Mouse (Mus musculus) liver, embryonic 16.5 days (tissue): ENCODE results near the gene Retreg3. TPM values are rescaled to one million over a fixed set of nuclear protein-coding genes. Genes with fewer than 3 reads are reported as not detected.

Experiments
- ATAC-seq: fragments of 200-750 bp; cut with Nextera tagmentation; 2 replicates; pipeline ENCODE4 v1.8.0; 2017; ENCODE audit warnings: low read depth, mild to moderate bottlenecking, moderate number of reproducible peaks, moderate library complexity
- H3K27ac ChIP-seq: fragments of 300-500 bp; sonication (generic); 2 replicates; pipeline ENCODE4 v1.5.1; 2014; ENCODE audit warnings: mild to moderate bottlenecking, low read length
- H3K27me3 ChIP-seq: fragments of 300-500 bp; sonication (generic); 2 replicates; pipeline ENCODE4 v1.6.1; 2014; ENCODE audit warnings: low read depth, low read length, mixed read lengths; ENCODE audit not compliant: control insufficient read depth, insufficient read depth
- H3K36me3 ChIP-seq: fragments of 300-500 bp; sonication (generic); 2 replicates; pipeline ENCODE4 v1.6.1; 2014; ENCODE audit warnings: mild to moderate bottlenecking; ENCODE audit not compliant: control insufficient read depth, insufficient read depth
- H3K4me1 ChIP-seq: fragments of 300-500 bp; sonication (generic); 2 replicates; pipeline ENCODE4 v1.6.1; 2014; ENCODE audit warnings: low read depth, low read length, mixed read lengths; ENCODE audit not compliant: control insufficient read depth
- H3K4me2 ChIP-seq: fragments of 300-500 bp; sonication (generic); 2 replicates; pipeline ENCODE4 v1.6.1; 2014; ENCODE audit warnings: low read depth, low read length, mixed read lengths
- H3K4me3 ChIP-seq: fragments of 300-500 bp; sonication (generic); 2 replicates; pipeline ENCODE4 v1.5.1; 2014; ENCODE audit warnings: low read depth, mild to moderate bottlenecking, low read length
- H3K9ac ChIP-seq: fragments of 300-500 bp; sonication (generic); 2 replicates; pipeline ENCODE4 v1.6.1; 2014; ENCODE audit warnings: low read depth, low read length
- H3K9me3 ChIP-seq: fragments of 300-500 bp; sonication (generic); replicated peaks from 2 replicates; pipeline ENCODE4 v1.6.1; 2016; ENCODE audit warnings: low read length; ENCODE audit not compliant: control insufficient read depth
- WGBS: fragments of 180-500 bp; shearing (Covaris S2); extraction: QIAGEN DNeasy Blood & Tissue Kit; methylation state at CpG from one replicate; pipeline ENCODE4 v1.1.7; 2014; ENCODE audit not compliant: insufficient replicate concordance; 5-methylcytosine and 5-hydroxymethylcytosine counted together
- polyA plus RNA-seq: library from polyadenylated mRNA; unstranded; fragments of >200 nt; fragmentation: Nextera tagmentation; extraction: Ambion mirVana; gene quantifications from 2 replicates; pipeline ENCODE4 v1.2.1, GENCODE M21; 2015

Gene Retreg3
- polyA plus RNA-seq, 1 experiment from 2014 or later = 11.9 TPM

DNA sequence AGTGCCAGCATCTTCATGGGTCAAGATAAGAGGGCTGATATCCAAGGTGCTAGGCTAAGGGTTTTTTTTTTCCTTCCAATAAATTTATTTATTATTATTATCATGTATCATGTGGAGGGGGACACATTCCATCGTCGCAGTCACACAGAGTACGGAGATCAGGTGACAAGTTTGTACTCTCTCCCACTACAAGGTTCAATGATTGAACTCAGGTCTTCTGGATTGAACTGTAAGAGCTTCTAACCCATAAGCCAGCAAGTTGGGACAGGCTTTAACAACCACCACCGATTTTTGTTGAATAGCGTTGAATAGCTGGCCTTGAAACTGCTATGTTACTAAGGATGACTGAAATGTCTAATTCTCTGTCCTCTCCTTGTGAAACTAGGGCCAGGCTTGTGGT lies 39.3 kb downstream of the Retreg3 start:
- H3K27me3 ChIP-seq = peaks cover 43% of the 10 kb centered on the region
- H3K27ac ChIP-seq = no peak overlapping the region
- no peak overlapping the region for H3K4me3 ChIP-seq
- H3K4me2 ChIP-seq = no peak overlapping the region
- 64% methylated on average over 5 of the region's 5 CpGs for WGBS
- H3K4me1 ChIP-seq = peaks cover 27% of the 10 kb centered on the region
- ATAC-seq = no peak
- H3K36me3 ChIP-seq = no peaks in the 10 kb centered on the region
- H3K9ac ChIP-seq = no peak overlapping the region
- H3K9me3 ChIP-seq = no peaks in the 10 kb centered on the region

DNA sequence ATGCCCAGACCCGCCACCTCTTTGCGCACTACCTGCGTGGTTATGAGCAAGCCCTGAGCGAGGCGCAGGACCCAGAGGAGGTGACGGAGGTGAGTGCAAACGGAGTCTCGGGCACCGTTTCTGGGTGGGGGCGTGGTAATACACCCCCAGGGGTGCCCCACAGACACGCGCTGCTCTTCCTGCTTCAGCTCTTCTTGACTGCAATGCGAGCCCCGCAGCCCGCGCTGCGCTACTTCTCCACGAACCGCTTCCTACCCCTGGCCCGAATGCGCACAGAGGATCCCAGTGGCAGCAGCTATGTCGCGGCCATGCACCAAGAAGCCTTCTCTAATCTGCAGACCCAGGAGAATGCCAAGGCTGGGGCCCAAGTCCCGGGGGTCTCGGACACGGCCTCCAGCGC lies 39.9 kb downstream of the Retreg3 start:
- Histone ChIP-seq H3K27me3 (peaks cover 43% of the 10 kb centered on the region), H3K9ac (no peak overlapping the region), H3K9me3 (no peaks in the 10 kb centered on the region), H3K4me1 (peaks cover 27% of the 10 kb centered on the region), H3K4me3 (0 out of 2 replicates have a peak overlapping the region, but pooled peaks have one; percentile 3), H3K27ac (no peak overlapping the region), H3K36me3 (no peaks in the 10 kb centered on the region), H3K4me2 (0 out of 2 replicates have a peak overlapping the region, but pooled peaks have one; percentile 2)
- 6% methylated on average over 27 of the region's 27 CpGs for WGBS
- ATAC-seq = no peak

DNA sequence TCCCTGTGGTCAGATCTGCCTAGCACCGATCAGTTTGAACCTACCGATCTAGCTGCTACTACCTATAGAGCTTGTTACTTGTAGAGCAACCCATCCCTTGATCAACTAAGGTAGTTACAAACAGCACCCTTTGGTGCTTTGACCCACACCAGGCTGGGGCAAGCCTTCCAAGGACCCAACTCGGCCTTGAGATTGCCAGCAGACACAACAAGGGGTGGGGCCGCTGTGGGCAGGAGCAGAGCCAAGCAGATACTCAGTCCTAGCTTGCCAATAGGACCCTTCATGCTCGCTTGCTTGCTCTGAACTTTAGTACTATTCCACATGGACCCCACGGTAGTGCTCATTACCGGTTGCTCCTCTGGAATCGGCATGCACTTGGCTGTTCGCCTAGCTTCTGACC lies 41.6 kb downstream of the Retreg3 start, which contains the start of gene Hsd17b1:
Hsd17b1 (plus strand) TSS at position 291 of the 400 bp plus-strand sequence.
- Histone ChIP-seq H3K9me3 (no peaks in the 10 kb centered on the region), H3K4me2 (no peak within 1 kb of the TSS), H3K36me3 (no peaks in the 10 kb centered on the region), H3K9ac (no peak within 1 kb of the TSS), H3K4me3 (no peak within 1 kb of the TSS), H3K27ac (no peak within 1 kb of the TSS), H3K27me3 (peaks cover 43% of the 10 kb centered on the region), H3K4me1 (peaks cover 18% of the 10 kb centered on the region)
- no peak for ATAC-seq
- 72% methylated on average over 9 of the region's 9 CpGs for WGBS

DNA sequence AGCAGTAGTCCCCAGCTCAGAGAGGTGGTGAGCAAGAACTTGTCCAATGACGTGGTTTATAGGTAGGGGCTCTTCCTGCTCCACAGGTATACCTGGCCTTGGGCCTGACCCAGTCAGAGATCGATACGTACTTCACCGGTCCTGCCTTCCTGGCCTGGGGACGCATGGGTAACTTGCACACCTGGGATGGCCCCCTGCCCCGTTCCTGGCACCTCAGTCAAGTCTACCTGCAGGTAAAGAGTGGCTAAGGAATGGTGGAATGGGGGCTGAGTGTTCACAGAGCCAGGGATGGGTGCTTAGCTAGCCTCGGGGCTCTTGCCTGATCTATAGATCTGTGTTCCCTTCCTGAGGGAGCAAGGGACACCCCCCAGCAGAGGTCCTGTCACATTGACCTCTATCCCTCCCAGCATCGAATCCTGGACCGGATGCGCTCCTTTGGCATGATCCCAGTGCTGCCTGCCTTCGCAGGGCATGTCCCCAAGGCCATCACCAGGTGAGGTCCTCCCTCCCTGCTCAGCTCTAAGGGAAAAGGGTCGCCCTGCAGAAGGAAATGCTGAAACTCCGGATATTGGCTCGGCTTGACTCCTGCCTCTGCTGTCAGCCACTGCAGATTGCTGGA lies 47.8 kb downstream of the Retreg3 start:
- no peak for ATAC-seq
- no peak overlapping the region for H3K27ac ChIP-seq
- WGBS = 72% methylated on average over 14 of the region's 14 CpGs
- peaks cover 16% of the 10 kb centered on the region for H3K4me1 ChIP-seq
- no peaks in the 10 kb centered on the region for H3K9me3 ChIP-seq
- peaks cover 11% of the 10 kb centered on the region for H3K27me3 ChIP-seq
- H3K4me3 ChIP-seq = no peak overlapping the region
- H3K9ac ChIP-seq = no peak overlapping the region
- H3K4me2 ChIP-seq = no peak overlapping the region
- no peaks in the 10 kb centered on the region for H3K36me3 ChIP-seq

DNA sequence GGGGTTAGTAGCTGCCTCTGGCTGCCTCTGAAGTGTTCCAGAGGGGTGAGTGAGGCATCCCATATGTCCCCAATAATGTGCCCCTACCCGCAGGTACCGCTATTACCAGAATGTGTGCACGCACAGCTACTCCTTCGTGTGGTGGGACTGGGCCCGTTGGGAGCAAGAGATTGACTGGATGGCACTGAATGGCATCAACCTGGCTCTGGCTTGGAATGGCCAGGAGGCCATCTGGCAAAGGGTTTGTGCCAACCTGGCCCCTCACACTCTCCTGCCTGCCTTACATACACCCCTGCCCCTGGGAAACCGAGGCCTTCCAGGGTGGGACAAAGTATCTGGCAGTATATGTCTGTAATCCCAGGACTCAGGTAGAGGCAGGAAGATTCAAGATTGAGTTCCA lies 48.7 kb downstream of the Retreg3 start:
- Histone ChIP-seq H3K27me3 (peaks cover 11% of the 10 kb centered on the region), H3K9me3 (no peaks in the 10 kb centered on the region), H3K36me3 (no peaks in the 10 kb centered on the region), H3K9ac (no peak overlapping the region; the same call in 1 of the 2 replicates), H3K4me1 (peaks cover 25% of the 10 kb centered on the region), H3K4me2 (peak overlapping the region; percentile 100), H3K27ac (no peak overlapping the region), H3K4me3 (no peak overlapping the region)
- no peak for ATAC-seq
- 66% methylated on average over 6 of the region's 6 CpGs for WGBS

DNA sequence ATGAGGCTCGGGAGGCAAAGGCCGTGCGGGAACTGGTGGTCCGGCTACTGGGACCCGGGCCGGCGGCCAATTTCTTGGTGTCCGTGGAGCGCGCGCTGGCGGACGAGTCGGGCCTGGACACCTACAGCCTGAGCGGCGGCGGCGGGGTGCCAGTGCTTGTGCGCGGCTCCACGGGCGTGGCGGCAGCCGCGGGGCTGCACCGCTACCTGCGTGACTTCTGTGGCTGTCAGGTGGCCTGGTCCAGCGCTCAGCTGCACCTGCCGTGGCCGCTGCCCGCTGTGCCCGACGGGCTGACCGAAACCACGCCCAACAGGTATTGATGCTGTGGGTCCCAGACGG lies 49.5 kb downstream of the Retreg3 start:
- Histone ChIP-seq H3K9ac (peak overlapping the region; percentile 74), H3K9me3 (no peaks in the 10 kb centered on the region), H3K4me3 (peak overlapping the region; percentile 79), H3K36me3 (no peaks in the 10 kb centered on the region), H3K27me3 (peaks cover 11% of the 10 kb centered on the region), H3K4me2 (peak overlapping the region; percentile 100), H3K4me1 (peaks cover 32% of the 10 kb centered on the region), H3K27ac (peak overlapping the region; percentile 30; the same call in 1 of the 2 replicates)
- WGBS = 0% methylated on average over 36 of the region's 36 CpGs
- ATAC-seq = peak; percentile 69

DNA sequence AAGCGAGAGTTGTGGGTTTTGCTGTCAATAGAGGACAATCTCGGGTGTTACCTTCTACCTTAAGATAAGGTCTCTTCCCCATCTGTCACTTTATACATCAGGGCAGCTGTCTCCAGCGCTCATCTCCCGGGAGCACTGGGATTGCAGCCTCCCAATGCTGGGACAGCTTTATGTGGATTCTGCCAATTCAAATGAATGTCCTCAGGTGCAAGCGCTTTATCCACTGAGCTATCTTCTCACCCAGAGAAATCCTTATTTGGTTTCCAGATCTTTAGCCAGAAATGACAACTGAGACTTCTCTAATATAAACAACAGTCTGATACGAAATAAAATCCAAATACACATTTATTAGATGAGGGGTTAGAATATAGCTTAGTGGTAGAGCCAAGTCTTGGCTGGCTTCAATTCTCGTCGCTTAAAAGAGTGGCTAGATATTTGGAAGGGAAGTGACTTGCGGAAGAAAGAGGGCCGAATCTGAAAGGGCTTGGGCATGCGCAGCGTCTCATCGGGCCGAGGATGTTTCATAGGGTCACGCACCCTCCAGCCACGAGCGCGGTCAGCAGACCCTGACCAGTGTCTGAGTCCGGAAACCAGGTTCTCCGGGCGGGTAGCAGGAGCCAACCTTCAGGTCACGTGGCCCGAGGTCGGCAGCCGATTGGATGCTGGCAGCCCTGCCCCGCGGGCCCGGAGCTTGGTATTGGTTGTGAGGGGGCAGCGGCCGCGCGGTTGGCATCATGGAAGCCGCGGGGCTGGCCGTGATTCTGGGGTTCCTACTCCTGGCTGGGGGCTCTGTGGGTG lies 50.1 kb downstream of the Retreg3 start, which contains the start of gene Naglu:
Naglu (plus strand) TSS at position 622 of the 798 bp plus-strand sequence.
- peak; percentile 89 for ATAC-seq

DNA sequence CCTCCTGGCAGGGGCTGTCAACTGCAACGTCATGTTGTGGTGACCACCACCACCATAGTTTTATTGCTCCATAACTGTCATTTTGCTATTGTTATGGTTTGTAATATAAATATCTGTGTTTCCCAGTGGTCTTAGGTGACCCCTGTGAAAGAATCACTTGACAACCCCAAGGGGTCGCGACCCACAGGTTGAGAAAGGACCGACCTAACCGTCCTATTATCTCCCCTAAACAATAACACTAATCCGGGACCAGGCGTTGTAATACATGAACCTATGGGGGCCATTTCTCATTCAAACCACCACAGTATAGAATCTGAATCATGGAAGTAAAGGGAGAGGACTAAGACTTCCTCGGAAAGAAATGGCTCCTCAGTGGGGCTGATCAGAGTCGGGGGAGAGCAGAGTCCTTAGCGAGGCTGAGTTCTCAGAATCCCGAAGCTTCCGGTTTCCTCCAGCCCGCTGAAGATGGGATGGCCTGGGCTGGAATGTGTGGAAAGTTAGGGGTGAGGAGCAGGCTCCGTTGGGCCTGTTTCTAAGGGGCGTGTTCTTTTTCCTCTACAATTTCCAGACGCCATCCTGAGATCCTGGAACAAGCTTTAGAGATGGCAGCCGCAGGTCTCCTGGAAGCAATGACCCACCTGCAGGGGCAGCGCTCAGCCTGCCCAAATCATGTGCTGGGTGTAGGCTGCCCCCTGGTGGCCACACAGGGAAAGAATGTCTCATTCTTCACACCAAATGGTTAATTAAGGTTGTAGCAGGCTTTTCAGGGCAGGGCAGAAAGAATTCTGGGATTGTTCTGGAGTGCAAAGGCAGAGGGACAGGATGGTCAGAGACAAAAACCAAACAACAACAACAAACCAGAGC lies 52.9 kb downstream of the Retreg3 start:
- H3K4me2 ChIP-seq = peak overlapping the region; percentile 64
- H3K36me3 ChIP-seq = peaks cover 5% of the 10 kb centered on the region
- peak overlapping the region; percentile 44 for H3K4me3 ChIP-seq
- H3K9ac ChIP-seq = peak overlapping the region; percentile 15; the same call in 1 of the 2 replicates
- 16% methylated on average over 18 of the region's 18 CpGs for WGBS
- no peak for ATAC-seq
- no peaks in the 10 kb centered on the region for H3K9me3 ChIP-seq
- peak overlapping the region; percentile 100; the same call in 1 of the 2 replicates for H3K27ac ChIP-seq
- peaks cover 11% of the 10 kb centered on the region for H3K27me3 ChIP-seq
- peaks cover 64% of the 10 kb centered on the region for H3K4me1 ChIP-seq

More for the DNA sequence above, 50.1 kb downstream of the Retreg3 start, which contains the start of gene Naglu:
- Histone ChIP-seq H3K4me1 (peaks cover 38% of the 10 kb centered on the region), H3K4me3 (peak within 1 kb of the TSS; percentile 79), H3K9ac (peak within 1 kb of the TSS; percentile 74), H3K27me3 (peaks cover 11% of the 10 kb centered on the region), H3K27ac (peak within 1 kb of the TSS; percentile 30; the same call in 1 of the 2 replicates), H3K36me3 (no peaks in the 10 kb centered on the region), H3K9me3 (no peaks in the 10 kb centered on the region), H3K4me2 (peak within 1 kb of the TSS; percentile 100)
- 3% methylated on average over 35 of the region's 35 CpGs for WGBS
